Mouse (Mus musculus) midbrain, embryonic 12.5 days (tissue): ENCODE data around the gene Nfyb. TPM values are rescaled to one million over a fixed set of nuclear protein-coding genes. Genes with fewer than 3 reads are reported as not detected.

Source experiments
- ATAC-seq: fragments of 200-750 bp; cut with Nextera tagmentation; 2 replicates; pipeline ENCODE4 v1.8.0; 2017; ENCODE audit warnings: low read depth, moderate TSS enrichment, moderate library complexity; ENCODE audit not compliant: low FRiP score
- H3K27ac ChIP-seq: fragments of 300-500 bp; sonication (generic); replicated peaks from 2 replicates; pipeline ENCODE4 v1.5.1; 2016; ENCODE audit warnings: mild to moderate bottlenecking
- H3K27me3 ChIP-seq: fragments of 300-500 bp; sonication (generic); 2 replicates; pipeline ENCODE4 v1.6.1; 2016; ENCODE audit warnings: mild to moderate bottlenecking
- H3K36me3 ChIP-seq: fragments of 300-500 bp; sonication (generic); 2 replicates; pipeline ENCODE4 v1.6.1; 2016
- H3K4me1 ChIP-seq: fragments of 300-500 bp; sonication (generic); 2 replicates; pipeline ENCODE4 v1.6.1; 2016
- H3K4me2 ChIP-seq: fragments of 300-500 bp; sonication (generic); replicated peaks from 2 replicates; pipeline ENCODE4 v1.6.1; 2016; ENCODE audit warnings: mild to moderate bottlenecking, moderate library complexity
- H3K4me3 ChIP-seq: fragments of 300-500 bp; sonication (generic); 2 replicates; pipeline ENCODE4 v1.5.1; 2016; ENCODE audit warnings: mild to moderate bottlenecking
- H3K9ac ChIP-seq: fragments of 300-500 bp; sonication (generic); replicated peaks from 2 replicates; pipeline ENCODE4 v1.6.1; 2016; ENCODE audit warnings: mild to moderate bottlenecking, moderate library complexity
- H3K9me3 ChIP-seq: fragments of 300-500 bp; sonication (generic); 2 replicates; pipeline ENCODE4 v1.6.1; 2016; ENCODE audit warnings: mild to moderate bottlenecking
- WGBS: fragments of 180-500 bp; shearing (Covaris S2); methylation state at CpG from one replicate; pipeline ENCODE4 v1.1.7; 2016; 5-methylcytosine and 5-hydroxymethylcytosine counted together
- polyA plus RNA-seq: library from polyadenylated mRNA; unstranded; fragments of >200 nt; fragmentation: Nextera tagmentation; extraction: Ambion mirVana; gene quantifications from 2 replicates; pipeline ENCODE4 v1.2.1, GENCODE M21; 2016

Gene Nfyb
- polyA plus RNA-seq, 1 experiment from 2014 or later, result 58.3 TPM

GRCm38 (mm10) chr10:82778791-82779549 lies 15.0 kb upstream of the Nfyb start:
- WGBS, result 76% methylated on average over 8 of the region's 8 CpGs
- no peaks in the 10 kb centered on the region for H3K9me3 ChIP-seq

GRCm38 (mm10) chr10:82777886-82778285 lies 13.9 kb upstream of the Nfyb start:
- Histone ChIP-seq H3K4me1 (peaks cover 7% of the 10 kb centered on the region; the same call in 1 of the 2 replicates), H3K4me3 (no peak overlapping the region), H3K27me3 (no peaks in the 10 kb centered on the region), H3K9me3 (0 out of 2 replicates have a peak, but pooled peaks cover 3% of the 10 kb centered on the region), H3K4me2 (no peak overlapping the region), H3K9ac (no peak overlapping the region), H3K36me3 (no peaks in the 10 kb centered on the region), H3K27ac (no peak overlapping the region)
- 38% methylated on average over 13 of the region's 13 CpGs for WGBS
- ATAC-seq, result no peak

More at GRCm38 (mm10) chr10:82778791-82779549, 15.0 kb upstream of the Nfyb start:
- ATAC-seq, result no peak
- Histone ChIP-seq H3K27ac (no peak overlapping the region), H3K36me3 (no peaks in the 10 kb centered on the region), H3K4me2 (no peak overlapping the region), H3K9ac (no peak overlapping the region), H3K4me1 (peaks cover 7% of the 10 kb centered on the region; the same call in 1 of the 2 replicates), H3K27me3 (no peaks in the 10 kb centered on the region), H3K4me3 (no peak overlapping the region)

- Histone ChIP-seq H3K27ac (no peak overlapping the region), H3K4me1 (peaks cover 7% of the 10 kb centered on the region; the same call in 1 of the 2 replicates), H3K36me3 (no peaks in the 10 kb centered on the region), H3K9ac (no peak overlapping the region), H3K4me3 (no peak overlapping the region), H3K27me3 (no peaks in the 10 kb centered on the region), H3K4me2 (no peak overlapping the region), H3K9me3 (0 out of 2 replicates have a peak, but pooled peaks cover 3% of the 10 kb centered on the region)
- no peak for ATAC-seq
- WGBS, result 72% methylated on average over 2 of the region's 2 CpGs
Observed at GRCm38 (mm10) chr10:82777075-82777474, 13.1 kb upstream of the Nfyb start.

- Histone ChIP-seq H3K27ac (no peak overlapping the region), H3K4me1 (peaks cover 7% of the 10 kb centered on the region; the same call in 1 of the 2 replicates), H3K27me3 (no peaks in the 10 kb centered on the region), H3K9ac (no peak overlapping the region), H3K4me2 (no peak overlapping the region), H3K9me3 (0 out of 2 replicates have a peak, but pooled peaks cover 3% of the 10 kb centered on the region), H3K4me3 (no peak overlapping the region), H3K36me3 (no peaks in the 10 kb centered on the region)
- ATAC-seq, result no peak
- WGBS, result 96% methylated on average over 5 of the region's 5 CpGs
Observed at GRCm38 (mm10) chr10:82774841-82775240, 10.9 kb upstream of the Nfyb start.

- no peak for ATAC-seq
Observed at GRCm38 (mm10) chr10:82771595-82772170, 7.7 kb upstream of the Nfyb start.

GRCm38 (mm10) chr10:82770713-82771112 lies 6.8 kb upstream of the Nfyb start:
- H3K4me3 ChIP-seq, result no peak overlapping the region
- no peaks in the 10 kb centered on the region for H3K27me3 ChIP-seq
- WGBS, result 93% methylated on average over 2 of the region's 2 CpGs
- H3K4me1 ChIP-seq, result no peaks in the 10 kb centered on the region
- no peak overlapping the region for H3K27ac ChIP-seq
- H3K4me2 ChIP-seq, result no peak overlapping the region
- ATAC-seq, result no peak
- H3K9me3 ChIP-seq, result 0 out of 2 replicates have a peak, but pooled peaks cover 3% of the 10 kb centered on the region
- H3K36me3 ChIP-seq, result no peaks in the 10 kb centered on the region
- H3K9ac ChIP-seq, result no peak overlapping the region

More at GRCm38 (mm10) chr10:82771595-82772170, 7.7 kb upstream of the Nfyb start:
- Histone ChIP-seq H3K27me3 (no peaks in the 10 kb centered on the region), H3K27ac (no peak overlapping the region), H3K4me2 (no peak overlapping the region), H3K36me3 (no peaks in the 10 kb centered on the region), H3K9me3 (0 out of 2 replicates have a peak, but pooled peaks cover 3% of the 10 kb centered on the region), H3K4me1 (no peaks in the 10 kb centered on the region), H3K9ac (no peak overlapping the region), H3K4me3 (no peak overlapping the region)
- WGBS, result 82% methylated on average over 9 of the region's 9 CpGs

- 27% methylated on average over 9 of the region's 9 CpGs for WGBS
Observed at GRCm38 (mm10) chr10:82768901-82769300, 5.0 kb upstream of the Nfyb start.

GRCm38 (mm10) chr10:82762756-82763681 lies 925 bp downstream of the Nfyb start:
- Histone ChIP-seq H3K4me3 (peak overlapping the region; percentile 97), H3K9ac (peak overlapping the region; percentile 100), H3K27me3 (no peaks in the 10 kb centered on the region), H3K9me3 (no peaks in the 10 kb centered on the region), H3K4me2 (peak overlapping the region; percentile 74), H3K36me3 (peaks cover 35% of the 10 kb centered on the region), H3K27ac (peak overlapping the region; percentile 100), H3K4me1 (peaks cover 41% of the 10 kb centered on the region)
- WGBS, result 2% methylated on average over 39 of the region's 48 CpGs
- ATAC-seq, result peak; percentile 32

More at GRCm38 (mm10) chr10:82768901-82769300, 5.0 kb upstream of the Nfyb start:
- no peaks in the 10 kb centered on the region for H3K36me3 ChIP-seq
- H3K27me3 ChIP-seq, result no peaks in the 10 kb centered on the region
- H3K9me3 ChIP-seq, result 0 out of 2 replicates have a peak, but pooled peaks cover 3% of the 10 kb centered on the region
- H3K27ac ChIP-seq, result no peak overlapping the region
- H3K4me2 ChIP-seq, result no peak overlapping the region
- no peak overlapping the region for H3K9ac ChIP-seq
- H3K4me1 ChIP-seq, result 0 out of 2 replicates have a peak, but pooled peaks cover 5% of the 10 kb centered on the region
- no peak for ATAC-seq
- H3K4me3 ChIP-seq, result no peak overlapping the region

GRCm38 (mm10) chr10:82761037-82761811 lies 2.7 kb downstream of the Nfyb start:
- Histone ChIP-seq H3K4me1 (peaks cover 49% of the 10 kb centered on the region), H3K27ac (no peak overlapping the region), H3K9ac (no peak overlapping the region; the same call in 1 of the 2 replicates), H3K4me3 (no peak overlapping the region), H3K36me3 (peaks cover 53% of the 10 kb centered on the region), H3K9me3 (no peaks in the 10 kb centered on the region), H3K27me3 (no peaks in the 10 kb centered on the region), H3K4me2 (peak overlapping the region; percentile 28)
- ATAC-seq, result no peak
- 90% methylated on average over 9 of the region's 9 CpGs for WGBS

- ATAC-seq, result no peak
- Histone ChIP-seq H3K36me3 (peaks cover 66% of the 10 kb centered on the region), H3K4me3 (no peak overlapping the region), H3K27ac (no peak overlapping the region), H3K9me3 (no peaks in the 10 kb centered on the region), H3K4me2 (0 out of 2 replicates have a peak overlapping the region, but pooled peaks have one; percentile 28), H3K4me1 (peaks cover 49% of the 10 kb centered on the region), H3K9ac (no peak overlapping the region), H3K27me3 (no peaks in the 10 kb centered on the region)
- WGBS, result 97% methylated on average over 5 of the region's 5 CpGs
Observed at GRCm38 (mm10) chr10:82759706-82760105, 4.2 kb downstream of the Nfyb start.

- Histone ChIP-seq H3K27ac (no peak overlapping the region), H3K27me3 (no peaks in the 10 kb centered on the region), H3K4me3 (no peak overlapping the region), H3K4me1 (peaks cover 44% of the 10 kb centered on the region), H3K36me3 (peaks cover 75% of the 10 kb centered on the region), H3K4me2 (no peak overlapping the region), H3K9me3 (no peaks in the 10 kb centered on the region), H3K9ac (no peak overlapping the region)
- no peak for ATAC-seq
- 96% methylated on average over 3 of the region's 3 CpGs for WGBS
Observed at GRCm38 (mm10) chr10:82758878-82759277, 5.1 kb downstream of the Nfyb start.
